8 mouse cellular contexts compared by ENCODE assay signal in the genomic region with DNA sequence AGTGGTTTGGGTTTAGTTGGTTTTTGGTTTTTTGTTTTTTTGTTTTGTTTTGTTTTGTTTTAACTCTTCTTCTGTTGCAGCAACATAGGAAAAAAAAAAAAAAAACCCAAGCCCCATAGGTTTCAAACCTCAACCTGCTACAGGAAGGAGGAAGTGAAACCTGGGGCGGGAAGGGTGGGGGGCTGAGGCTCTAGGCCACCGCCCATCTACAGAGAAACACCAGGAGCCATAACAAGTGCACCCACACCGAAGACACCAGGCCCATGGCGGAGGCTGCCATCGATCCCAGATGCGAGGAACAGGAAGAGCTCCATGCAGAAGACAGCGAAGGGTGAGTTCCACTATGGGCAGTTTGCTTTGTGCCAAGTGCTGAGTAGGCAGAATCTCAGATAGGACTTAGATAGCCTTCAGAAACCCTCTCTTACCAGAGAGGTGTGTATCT. TPM values are rescaled to one million over a fixed set of nuclear protein-coding genes. Genes with fewer than 3 reads are reported as not detected.
DNase-seq lines count a peak whose midpoint lies in the region; ATAC-seq and TF ChIP-seq lines count a peak whose summit lies in the region.

A gene (plus strand): TSS at position 174 of the 442 bp plus-strand sequence.

- intact Hi-C loops in gastrocnemius, postnatal 36 days (cut with DNase I), result no loop called here

- WGBS in kidney, postnatal 0 days, result 95% methylated on average over 7 of the region's 7 CpGs
- WGBS in limb, embryonic 11.5 days, result 92% methylated on average over 7 of the region's 7 CpGs
- 94% methylated on average over 7 of the region's 7 CpGs for WGBS in stomach, embryonic 16.5 days

- no peak for DNase-seq in kidney, postnatal 0 days (ENCODE audit: low spot score)
- no peak for DNase-seq in kidney, postnatal 36 days
- no peak for DNase-seq in adrenal gland, adult 2 months
- DNase-seq in gastrocnemius, postnatal 36 days, result no peak
- no peak for DNase-seq in limb, embryonic 11.5 days (ENCODE audit: low spot score)
- DNase-seq in right cerebral cortex, postnatal 14 days, result no peak
- DNase-seq in layer of hippocampus, postnatal 25 days (ENCODE audit: extremely low spot score in 1 of 2, low spot score in 1 of 2), result no peak

- no peak within 1 kb of the TSS for H3K4me2 ChIP-seq in kidney, postnatal 0 days (ENCODE audit: low read length)
- no peak within 1 kb of the TSS for H3K4me2 ChIP-seq in limb, embryonic 11.5 days (ENCODE audit: low read depth, severe bottlenecking)
- no peak within 1 kb of the TSS for H3K4me2 ChIP-seq in stomach, embryonic 16.5 days (ENCODE audit: low read depth, low read length)

- no peak for ATAC-seq in kidney, postnatal 0 days (replicated peaks; ENCODE audit: low FRiP score, low read depth)
- ATAC-seq in limb, embryonic 11.5 days (ENCODE audit: insufficient number of reproducible peaks, low FRiP score, low TSS enrichment, low read depth), result no peak
- ATAC-seq in stomach, embryonic 16.5 days (ENCODE audit: insufficient read depth, low FRiP score), result no peak

- H3K27me3 ChIP-seq in kidney, postnatal 0 days (ENCODE audit: insufficient read depth, low read length), result no peaks in the 10 kb centered on the region
- H3K27me3 ChIP-seq in limb, embryonic 11.5 days (ENCODE audit: control insufficient read depth, insufficient read depth, low read length), result no peaks in the 10 kb centered on the region
- H3K27me3 ChIP-seq in stomach, embryonic 16.5 days (ENCODE audit: control insufficient read depth, insufficient read depth, low read length), result no peaks in the 10 kb centered on the region

- no peaks in the 10 kb centered on the region for H3K4me1 ChIP-seq in kidney, postnatal 0 days (replicated peaks; ENCODE audit: insufficient read depth, low read length)
- H3K4me1 ChIP-seq in limb, embryonic 11.5 days (ENCODE audit: control insufficient read depth, insufficient read depth, low read length), result peaks cover 8% of the 10 kb centered on the region
- peaks cover 22% of the 10 kb centered on the region for H3K4me1 ChIP-seq in stomach, embryonic 16.5 days (ENCODE audit: control insufficient read depth, insufficient read depth, low read length)

- no peak for TF ChIP-seq CTCF in kidney, postnatal 0 days (IDR thresholded peaks at IDR 0.05; ENCODE audit: low read depth)

- H3K36me3 ChIP-seq in kidney, postnatal 0 days (ENCODE audit: insufficient read depth, low read length), result no peaks in the 10 kb centered on the region
- no peaks in the 10 kb centered on the region for H3K36me3 ChIP-seq in limb, embryonic 11.5 days (ENCODE audit: control insufficient read depth, insufficient read depth, low read length)
- H3K36me3 ChIP-seq in stomach, embryonic 16.5 days (ENCODE audit: control insufficient read depth, insufficient read depth, low read length), result no peaks in the 10 kb centered on the region

- H3K4me3 ChIP-seq in kidney, postnatal 0 days (replicated peaks; ENCODE audit: low read depth, low read length), result no peak within 1 kb of the TSS
- no peak within 1 kb of the TSS for H3K4me3 ChIP-seq in limb, embryonic 11.5 days (ENCODE audit: low read depth, low read length)
- H3K4me3 ChIP-seq in stomach, embryonic 16.5 days (replicated peaks; ENCODE audit: low read length), result no peak within 1 kb of the TSS; the same call in 1 of the 2 replicates

- no peak within 1 kb of the TSS for H3K27ac ChIP-seq in kidney, postnatal 0 days
- no peak within 1 kb of the TSS for H3K27ac ChIP-seq in limb, embryonic 11.5 days (replicated peaks; ENCODE audit: low read depth, low read length)
- peak within 1 kb of the TSS; percentile 95 for H3K27ac ChIP-seq in stomach, embryonic 16.5 days (ENCODE audit: low read length)

- no peaks in the 10 kb centered on the region for H3K9me3 ChIP-seq in kidney, postnatal 0 days (replicated peaks; ENCODE audit: low read length)
- H3K9me3 ChIP-seq in limb, embryonic 11.5 days (ENCODE audit: control insufficient read depth, low read length), result no peaks in the 10 kb centered on the region
- no peaks in the 10 kb centered on the region for H3K9me3 ChIP-seq in stomach, embryonic 16.5 days (replicated peaks; ENCODE audit: control insufficient read depth, low read length)

- H3K9ac ChIP-seq in kidney, postnatal 0 days (ENCODE audit: low read depth, low read length), result no peak within 1 kb of the TSS
- H3K9ac ChIP-seq in limb, embryonic 11.5 days (ENCODE audit: low read length), result no peak within 1 kb of the TSS
- no peak within 1 kb of the TSS for H3K9ac ChIP-seq in stomach, embryonic 16.5 days (ENCODE audit: low read length)

RNA-seq across cellular contexts. Expression of the gene that starts here (rescaled TPM):
- 161 and 165 TPM in 2 replicates for polyA plus RNA-seq in kidney, postnatal 0 days (2015; fragmentation: Nextera tagmentation; extraction: Ambion mirVana)
- total RNA-seq in adrenal gland, adult 2 months (2021), result 10 to 100 TPM; 20.9 to 28.7 TPM
- polyA plus RNA-seq in adrenal gland, adult 2 months (2012; rRNA removed), result 22.2 and 25.1 TPM in 2 replicates
- total RNA-seq in gastrocnemius, postnatal 36 days (2021), result 10 to 100 TPM; 37.2 to 75.3 TPM
- polyA plus RNA-seq in limb, embryonic 11.5 days (2014; fragmentation: Nextera tagmentation; extraction: Ambion mirVana), result 22.8 and 23.3 TPM in 2 replicates
- polyA plus RNA-seq in stomach, embryonic 16.5 days (2015; fragmentation: Nextera tagmentation; extraction: Ambion mirVana), result 216 and 235 TPM in 2 replicates
- total RNA-seq in layer of hippocampus, postnatal 25 days (2021), result 1 to 10 TPM; 2.2 to 4.2 TPM

Comparison
In these comparisons a context has a peak if more than half of its experiments do, and no peak if none do; other contexts are left out.
1. RNA of the gene that starts here (total RNA-seq): 37.2 to 75.3 TPM in gastrocnemius, postnatal 36 days and 20.9 to 28.7 TPM in adrenal gland, adult 2 months; 2.2 to 4.2 TPM in layer of hippocampus, postnatal 25 days; every median in the first group is over 4 times any median in the second.